Mouse (Mus musculus): Measurements from ENCODE around the gene Top1. TPM values are rescaled to one million over a fixed set of nuclear protein-coding genes. Genes with fewer than 3 reads are reported as not detected.

Top1 gene
- total RNA-seq, 2 experiments from 2014 or later: 79.6 to 97.2 TPM

- no peak for DNase-seq
These were observed 73.1 kb downstream of the Top1 start for GRCm38 (mm10) chr2:160718811-160719210.

- DNase-seq: no peak
These were observed 77.0 kb downstream of the Top1 start for GRCm38 (mm10) chr2:160722714-160723113.

GRCm38 (mm10) chr2:160723613-160724375 is 78.1 kb downstream of the Top1 start:
- no peak for DNase-seq

- DNase-seq: no peak
These were observed 78.8 kb downstream of the Top1 start for GRCm38 (mm10) chr2:160724536-160724935.

GRCm38 (mm10) chr2:160725877-160726864 is 80.5 kb downstream of the Top1 start:
- no peak for DNase-seq

- DNase-seq: no peak
These were observed 83.3 kb downstream of the Top1 start for GRCm38 (mm10) chr2:160728972-160729371.

- DNase-seq: no peak
These were observed 83.7 kb downstream of the Top1 start for GRCm38 (mm10) chr2:160729436-160729835.

GRCm38 (mm10) chr2:160729851-160730796 is 84.4 kb downstream of the Top1 start:
- DNase-seq: peak in 1 of 2 experiments; percentile 39

- no peak for DNase-seq
These were observed 85.1 kb downstream of the Top1 start for GRCm38 (mm10) chr2:160730797-160731116.

GRCm38 (mm10) chr2:160731117-160731838 is 85.6 kb downstream of the Top1 start, which contains the start of gene Plcg1:
TSS of gene Plcg1 (plus strand) at chr2:160731300.
- peak; percentile 95 to 98 for DNase-seq

- peak; percentile 58 to 72 for DNase-seq
These were observed 86.2 kb downstream of the Top1 start for GRCm38 (mm10) chr2:160731839-160732261.

GRCm38 (mm10) chr2:160732420-160732995 is 86.8 kb downstream of the Top1 start:
- no peak for DNase-seq

- no peak for DNase-seq
These were observed 87.4 kb downstream of the Top1 start for GRCm38 (mm10) chr2:160733131-160733531.

- DNase-seq: no peak
These were observed 88.6 kb downstream of the Top1 start for GRCm38 (mm10) chr2:160734331-160734730.

GRCm38 (mm10) chr2:160735706-160736310 is 90.1 kb downstream of the Top1 start:
- no peak for DNase-seq

- DNase-seq: no peak
These were observed 90.8 kb downstream of the Top1 start for GRCm38 (mm10) chr2:160736466-160736865.

- DNase-seq: peak in 1 of 2 experiments; percentile 43
These were observed 92.7 kb downstream of the Top1 start for GRCm38 (mm10) chr2:160738354-160738753.

- DNase-seq: no peak
These were observed 94.1 kb downstream of the Top1 start for GRCm38 (mm10) chr2:160739647-160740356.

- no peak for DNase-seq
These were observed 95.0 kb downstream of the Top1 start for GRCm38 (mm10) chr2:160740521-160741156.

Data from adrenal gland, postnatal 36 days (tissue).